Mouse (Mus musculus) olfactory bulb, adult 2 months (tissue): ENCODE results near the gene Dhx57. TPM values are rescaled to one million over a fixed set of nuclear protein-coding genes. Genes with fewer than 3 reads are reported as not detected.
"Not testable (repeated sequence)": the region's sequence is repeated elsewhere in the genome, so short reads cannot be mapped to it uniquely, and the experiment has no call there.

Experiments used
- H3K27ac ChIP-seq: fragments of 200-500 bp; 2 replicates; pipeline ENCODE4 v1.5.1; 2012; ENCODE audit warnings: low read depth, low read length; ENCODE audit not compliant: insufficient read depth
- H3K4me1 ChIP-seq: fragments of 200-500 bp; 2 replicates; pipeline ENCODE4 v1.6.1; 2012; ENCODE audit warnings: low read length; ENCODE audit not compliant: control insufficient read depth, insufficient read depth
- H3K4me3 ChIP-seq: fragments of 200-500 bp; 2 replicates; pipeline ENCODE4 v1.5.1; 2012; ENCODE audit warnings: mild to moderate bottlenecking, low read depth, low read length, moderate library complexity; ENCODE audit not compliant: insufficient read depth
- CTCF ChIP-seq: fragments of 200-500 bp; IDR thresholded peaks from 2 replicates; pipeline ENCODE4 v1.5.1; 2012; ENCODE audit warnings: low read depth, mild to moderate bottlenecking, low read length, moderate library complexity; ENCODE audit not compliant: insufficient read depth
- POLR2A ChIP-seq: fragments of 200-500 bp; IDR thresholded peaks from 2 replicates; pipeline ENCODE4 v1.6.1; 2012; ENCODE audit warnings: mild to moderate bottlenecking, low read depth, low read length, moderate library complexity; ENCODE audit not compliant: insufficient read depth
- WGBS: fragments of 180-500 bp; shearing (Covaris S2); methylation state at CpG from one replicate; pipeline ENCODE4 v1.1.7; 2018; 5-methylcytosine and 5-hydroxymethylcytosine counted together
- polyA plus RNA-seq: library from polyadenylated mRNA; stranded (reverse); fragments of >200 nt; gene quantifications from 2 replicates; pipeline ENCODE4 v1.2.4, GENCODE M21; 2012; ENCODE audit warnings: low replicate concordance; ENCODE audit not compliant: missing spikeins, insufficient read depth, insufficient read length

Dhx57 gene
- polyA plus RNA-seq, 1 experiment: not detected

DNA sequence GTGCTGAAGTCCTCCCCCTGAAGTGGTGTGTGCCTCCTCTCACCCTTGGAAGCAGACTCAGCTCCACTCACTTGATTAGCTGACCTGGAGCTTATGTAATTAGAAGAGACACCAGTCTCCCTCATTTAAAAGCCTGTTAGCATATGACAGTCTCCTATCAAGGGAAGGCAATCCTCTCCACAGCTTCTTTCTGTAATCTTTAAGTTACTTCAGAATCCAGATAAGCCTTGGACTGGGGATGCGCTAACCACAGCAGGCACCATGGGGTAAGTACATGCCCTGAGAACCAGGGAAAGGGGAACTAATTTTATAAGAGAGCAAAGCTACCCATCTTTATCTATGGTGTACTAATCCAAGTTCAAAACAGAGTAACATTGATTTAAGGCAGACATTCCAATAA is 17.0 kb upstream of the Dhx57 start, which contains the start of gene Arhgef33:
Gene Arhgef33, plus strand, starts transcription at position 157 of the 400 bp plus-strand sequence.
- no peak within 1 kb of the TSS for H3K27ac ChIP-seq
- H3K4me3 ChIP-seq: no peak within 1 kb of the TSS
- no peak for TF ChIP-seq POLR2A
- TF ChIP-seq CTCF: no peak
- WGBS: 95% methylated on average over 1 of the region's 1 CpGs
- peaks cover 5% of the 10 kb centered on the region for H3K4me1 ChIP-seq

DNA sequence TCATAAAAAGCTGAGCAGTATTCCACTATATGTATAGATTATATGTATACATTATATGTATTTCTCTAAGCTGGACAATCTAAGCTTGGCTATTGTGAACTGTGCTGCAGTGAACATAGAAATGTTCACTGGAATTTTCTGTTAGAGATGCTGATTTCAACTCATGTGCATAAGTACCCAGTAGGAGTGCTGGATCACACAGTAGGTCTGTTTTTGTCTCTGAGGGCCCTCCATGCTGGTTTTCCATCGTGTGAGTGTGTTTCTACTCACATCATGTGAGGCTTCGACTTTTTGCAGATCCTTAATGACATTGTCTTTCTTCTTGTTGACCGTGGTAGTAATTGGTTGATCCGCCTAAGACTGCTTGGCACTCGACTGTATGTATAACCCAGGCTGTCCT is 8.6 kb upstream of the Dhx57 start:
- Histone ChIP-seq H3K4me1 (no peaks in the 10 kb centered on the region), H3K27ac (no peak overlapping the region), H3K4me3 (no peak overlapping the region)
- WGBS: 84% methylated on average over 5 of the region's 5 CpGs
- TF ChIP-seq CTCF (no peak), POLR2A (no peak)

DNA sequence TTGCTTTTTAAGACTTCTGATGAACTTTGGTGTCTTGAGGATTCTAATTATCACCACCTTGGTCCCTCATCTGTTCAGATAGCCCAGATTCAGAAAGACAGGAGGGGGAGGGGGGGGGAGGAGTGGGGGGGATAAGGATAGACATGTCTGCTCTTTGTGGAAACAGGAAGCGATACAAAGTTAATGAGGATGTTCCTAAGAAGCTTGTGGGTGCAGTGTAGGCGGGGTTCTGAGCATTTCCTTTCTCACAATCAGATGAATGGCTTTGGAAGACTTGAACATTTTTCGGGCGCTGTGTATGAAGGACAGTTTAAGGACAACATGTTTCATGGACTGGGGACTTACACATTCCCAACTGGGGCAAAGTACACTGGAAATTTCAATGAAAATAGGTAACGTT is 5.0 kb upstream of the Dhx57 start:
- Histone ChIP-seq H3K27ac (no peak overlapping the region), H3K4me3 (no peak overlapping the region), H3K4me1 (no peaks in the 10 kb centered on the region)
- 82% methylated on average over 5 of the region's 5 CpGs for WGBS
- no peak for TF ChIP-seq CTCF
- no peak for TF ChIP-seq POLR2A

GRCm38 (mm10) chr17:80291148-80291547 is 872 bp upstream of the Dhx57 start:
- Histone ChIP-seq H3K4me1 (no peaks in the 10 kb centered on the region), H3K4me3 (no peak overlapping the region), H3K27ac (no peak overlapping the region)
- WGBS: 15% methylated on average over 2 of the region's 2 CpGs
- TF ChIP-seq POLR2A (no peak), CTCF (no peak)

- peak overlapping the region; percentile 2; the same call in 1 of the 2 replicates for H3K27ac ChIP-seq
Measured at GRCm38 (mm10) chr17:80289280-80290073, 799 bp downstream of the Dhx57 start.

DNA sequence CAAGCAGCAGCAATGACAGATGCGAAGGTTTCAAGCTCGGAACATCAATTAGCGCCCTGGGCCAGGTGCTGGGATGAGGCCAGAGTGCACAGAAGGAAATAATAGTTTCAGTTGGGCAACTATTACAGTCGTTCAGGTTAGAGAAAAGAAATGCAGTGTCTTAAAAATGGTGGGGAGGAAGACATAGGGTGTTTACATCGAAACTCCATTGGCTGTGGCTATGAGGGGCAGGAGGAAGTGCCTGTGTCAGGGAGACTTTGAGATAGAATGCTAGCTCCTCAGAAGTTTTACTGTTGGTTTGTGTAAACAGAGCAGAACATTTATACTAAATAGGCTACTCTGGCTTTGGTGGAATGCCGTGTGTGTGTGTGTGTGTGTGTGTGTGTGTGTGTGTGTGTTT is 2.3 kb downstream of the Dhx57 start:
- 75% methylated on average over 6 of the region's 6 CpGs for WGBS

More at GRCm38 (mm10) chr17:80289280-80290073, 799 bp downstream of the Dhx57 start:
- Histone ChIP-seq H3K4me1 (no peaks in the 10 kb centered on the region), H3K4me3 (peak overlapping the region; percentile 59)
- WGBS: under 1% methylated on average over 30 of the region's 30 CpGs
- TF ChIP-seq CTCF (no peak), POLR2A (no peak; the same call in 1 of the 2 replicates)

DNA sequence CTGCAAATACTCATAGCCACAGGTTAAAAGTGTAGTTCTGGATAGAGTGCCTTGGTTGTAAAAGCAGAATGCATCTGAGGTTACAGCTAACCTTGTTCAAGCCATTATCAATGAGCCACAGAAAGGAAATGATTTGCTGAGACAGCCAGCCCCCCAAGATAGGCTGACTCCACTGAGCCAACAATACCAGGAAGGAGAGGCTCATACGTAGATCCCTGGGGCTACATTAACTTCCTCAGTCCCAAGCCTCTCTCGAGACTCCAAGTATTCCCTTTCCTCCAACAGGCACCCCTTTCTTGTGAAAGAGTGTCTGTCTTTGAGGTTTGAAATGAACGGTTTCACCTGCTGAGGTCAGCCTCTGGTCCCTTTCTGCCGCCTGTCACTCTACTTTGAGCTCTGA is 5.8 kb downstream of the Dhx57 start:
- no peak for TF ChIP-seq CTCF
- TF ChIP-seq POLR2A: no peak
- no peaks in the 10 kb centered on the region; the same call in 1 of the 2 replicates for H3K4me1 ChIP-seq
- 89% methylated on average over 4 of the region's 4 CpGs for WGBS
- H3K27ac ChIP-seq: no peak overlapping the region
- H3K4me3 ChIP-seq: no peak overlapping the region

More for the DNA sequence above, 2.3 kb downstream of the Dhx57 start:
- Histone ChIP-seq H3K4me1 (no peaks in the 10 kb centered on the region; the same call in 1 of the 2 replicates), H3K27ac (no peak overlapping the region), H3K4me3 (no peak overlapping the region)
- TF ChIP-seq POLR2A (no peak), CTCF (no peak)

DNA sequence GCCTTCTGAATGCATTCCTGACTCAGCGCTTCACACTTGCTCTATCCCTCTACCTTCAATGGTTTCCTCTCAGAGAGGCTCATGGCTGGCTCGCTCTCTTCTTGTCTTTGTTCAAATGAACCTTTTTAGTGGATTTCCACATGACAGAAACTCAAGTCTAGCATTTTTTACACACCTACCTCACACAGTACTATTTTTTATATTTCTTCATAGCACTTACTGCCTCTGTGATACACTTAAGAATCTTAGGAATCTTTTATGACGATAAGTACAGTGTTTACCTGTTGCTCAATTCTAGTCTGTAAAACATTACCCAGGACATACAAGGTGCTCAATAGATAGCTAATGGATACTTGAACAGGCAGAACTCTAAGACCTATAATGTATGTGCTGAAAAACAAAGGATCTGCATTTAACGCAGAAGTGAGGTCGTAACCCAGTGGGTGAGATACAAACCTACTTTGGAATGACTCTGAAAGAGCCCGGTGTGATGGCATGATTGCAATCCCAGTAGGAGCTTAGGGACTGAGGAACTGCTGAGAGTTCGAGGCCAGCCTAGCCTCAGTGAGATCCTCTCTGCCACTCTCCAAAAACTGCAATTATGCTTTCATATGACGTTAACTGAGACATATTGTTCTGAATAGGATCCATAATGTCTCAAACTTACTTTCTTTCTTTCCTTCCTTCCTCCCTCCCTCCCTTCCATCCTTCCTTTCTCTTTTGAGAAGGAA is 10.8 kb downstream of the Dhx57 start:
- WGBS: 96% methylated on average over 8 of the region's 8 CpGs
- TF ChIP-seq POLR2A: no peak
- TF ChIP-seq CTCF: no peak
- no peak overlapping the region for H3K4me3 ChIP-seq

DNA sequence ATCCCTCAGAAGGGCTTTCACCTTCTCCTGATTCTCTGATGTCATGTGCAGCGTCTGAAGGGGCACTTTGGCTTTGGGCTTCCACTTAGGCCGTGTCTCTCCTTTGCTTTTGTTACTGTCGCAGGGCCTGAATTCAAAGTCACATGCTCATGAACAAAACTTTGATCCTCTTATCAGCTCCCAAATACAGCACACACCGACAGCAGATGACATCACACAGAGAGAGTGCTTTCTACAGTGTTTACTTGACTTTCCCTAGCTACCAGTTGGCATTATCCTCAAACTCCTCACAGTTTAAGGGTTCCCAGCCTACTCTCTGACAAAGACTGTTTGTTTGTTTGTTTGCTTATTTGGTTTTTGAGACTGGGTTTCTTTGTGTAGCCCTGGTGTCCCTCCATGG is 12.0 kb downstream of the Dhx57 start:
- H3K4me3 ChIP-seq: no peak overlapping the region

More for the DNA sequence above, 10.8 kb downstream of the Dhx57 start:
- Histone ChIP-seq H3K4me1 (no peaks in the 10 kb centered on the region; the same call in 1 of the 2 replicates), H3K27ac (no peak overlapping the region)

GRCm38 (mm10) chr17:80270622-80271021 is 19.7 kb downstream of the Dhx57 start:
- H3K27ac ChIP-seq, H3K4me3 ChIP-seq, H3K4me1 ChIP-seq: not testable (repeated sequence)
- WGBS: 98% methylated on average over 7 of the region's 7 CpGs

More for the DNA sequence above, 12.0 kb downstream of the Dhx57 start:
- Histone ChIP-seq H3K4me1 (no peaks in the 10 kb centered on the region), H3K27ac (no peak overlapping the region)
- 89% methylated on average over 4 of the region's 4 CpGs for WGBS
- TF ChIP-seq POLR2A (no peak), CTCF (no peak)
